ENCODE assay signal across 9 mouse cellular contexts in the genomic region with DNA sequence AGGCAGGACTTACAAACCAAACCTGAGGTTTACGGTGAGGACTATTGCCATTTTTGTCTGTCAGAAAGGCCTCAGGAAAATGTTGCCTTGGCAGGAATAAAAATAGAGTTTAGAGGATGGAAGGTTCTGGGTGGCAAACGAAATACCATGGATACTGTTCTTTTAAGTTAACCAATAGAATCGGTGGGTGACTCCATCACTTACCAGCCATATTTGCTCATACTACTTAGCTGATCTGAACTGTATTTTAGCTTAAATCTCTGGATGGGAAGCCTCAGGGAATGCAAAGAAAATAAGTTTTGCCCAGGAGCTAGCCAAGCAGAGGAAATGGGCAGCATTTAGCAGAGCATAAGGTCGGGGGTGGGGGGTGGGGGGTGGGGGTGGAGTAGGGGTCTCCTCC. TPM values are rescaled to one million over a fixed set of nuclear protein-coding genes. Genes with fewer than 3 reads are reported as not detected.
DNase-seq lines count a peak whose midpoint lies in the region; ATAC-seq and TF ChIP-seq lines count a peak whose summit lies in the region.
"Had no signal": no experiment of that assay in that cellular context is flagged by ENCODE, and none has a peak within 500 bp of the region (broad histone marks: within the 10 kb centered on the region; RNA-seq: fewer than 3 reads in every experiment).

No protein-coding gene starts in this region.

- H3K4me3 ChIP-seq in liver, adult 2 months (ENCODE audit: insufficient read depth, low read depth, low read length) = peak overlapping the region; percentile 69
- H3K4me3 ChIP-seq in embryonic facial prominence, embryonic 12.5 days = peak overlapping the region; percentile 65
- peak overlapping the region; percentile 82 for H3K4me3 ChIP-seq in intestine, postnatal 0 days (ENCODE audit: low read depth, low read length)
- H3K4me3 ChIP-seq in neural tube, embryonic 15.5 days (replicated peaks) = peak overlapping the region; percentile 81

- H3K9ac ChIP-seq in liver, adult 2 months (ENCODE audit: low read depth, low read length) = no peak overlapping the region
- peak overlapping the region; percentile 53 for H3K9ac ChIP-seq in embryonic facial prominence, embryonic 12.5 days
- H3K9ac ChIP-seq in intestine, postnatal 0 days (ENCODE audit: low read depth, low read length) = peak overlapping the region; percentile 80; the same call in 1 of the 2 replicates
- peak overlapping the region; percentile 70 for H3K9ac ChIP-seq in neural tube, embryonic 15.5 days (replicated peaks)

- no peaks in the 10 kb centered on the region for H3K9me3 ChIP-seq in embryonic facial prominence, embryonic 12.5 days
- no peaks in the 10 kb centered on the region for H3K9me3 ChIP-seq in intestine, postnatal 0 days (ENCODE audit: control insufficient read depth)
- H3K9me3 ChIP-seq in neural tube, embryonic 15.5 days (replicated peaks) = no peaks in the 10 kb centered on the region

- ATAC-seq in embryonic facial prominence, embryonic 12.5 days (ENCODE audit: insufficient number of reproducible peaks, insufficient read depth, low FRiP score, low TSS enrichment) = no peak
- no peak for ATAC-seq in intestine, postnatal 0 days
- no peak; the same call in 1 of the 2 replicates for ATAC-seq in neural tube, embryonic 15.5 days (ENCODE audit: low FRiP score)
- ATAC-seq in megakaryocyte progenitor cell, adult 5-6 weeks (replicated peaks; ENCODE audit: poor library complexity) = no peak

- no peak for TF ChIP-seq POLR2A in liver, adult 2 months (IDR thresholded peaks at IDR 0.05; ENCODE audit: extremely low read depth, insufficient read depth, low read length)

- peaks cover 4% of the 10 kb centered on the region; the same call in 1 of the 2 replicates for H3K4me1 ChIP-seq in liver, adult 2 months (ENCODE audit: control insufficient read depth, insufficient read depth, low read length)
- H3K4me1 ChIP-seq in embryonic facial prominence, embryonic 12.5 days = peaks cover 12% of the 10 kb centered on the region
- no peaks in the 10 kb centered on the region for H3K4me1 ChIP-seq in intestine, postnatal 0 days (replicated peaks; ENCODE audit: control insufficient read depth, insufficient read depth, low read length)
- peaks cover 26% of the 10 kb centered on the region for H3K4me1 ChIP-seq in neural tube, embryonic 15.5 days

- no peak for TF ChIP-seq CTCF in liver, adult 2 months (IDR thresholded peaks at IDR 0.05; ENCODE audit: low read depth, low read length)
- TF ChIP-seq CTCF in intestine, postnatal 0 days (IDR thresholded peaks at IDR 0.05; ENCODE audit: low read depth) = no peak

- no peak for DNase-seq in liver, adult 2 months (ENCODE audit: extremely low read depth, low read depth, low spot score)
- no peak for DNase-seq in liver
- DNase-seq in right cerebral cortex, postnatal 10 days (ENCODE audit: low spot score in 2 of 2) = no peak
- DNase-seq in right cerebral cortex, postnatal 4 days = no peak

- no peak overlapping the region for H3K27ac ChIP-seq in liver, adult 2 months (replicated peaks; ENCODE audit: insufficient read depth, low read depth, low read length)
- no peak overlapping the region for H3K27ac ChIP-seq in embryonic facial prominence, embryonic 12.5 days
- no peak overlapping the region for H3K27ac ChIP-seq in intestine, postnatal 0 days (ENCODE audit: low read depth, low read length)
- H3K27ac ChIP-seq in neural tube, embryonic 15.5 days (replicated peaks) = no peak overlapping the region

- WGBS in liver, adult 2 months = 21% methylated on average over 4 of the region's 4 CpGs
- 33% methylated on average over 4 of the region's 4 CpGs for WGBS in embryonic facial prominence, embryonic 12.5 days
- WGBS in intestine, postnatal 0 days = 16% methylated on average over 4 of the region's 4 CpGs
- 34% methylated on average over 4 of the region's 4 CpGs for WGBS in neural tube, embryonic 15.5 days

- peaks cover 3% of the 10 kb centered on the region; the same call in 1 of the 2 replicates for H3K79me2 ChIP-seq in liver, adult 2 months (ENCODE audit: control insufficient read depth, insufficient read depth, low read length)

- no peaks in the 10 kb centered on the region for H3K27me3 ChIP-seq in liver, adult 2 months (ENCODE audit: control insufficient read depth, insufficient read depth, low read length)
- H3K27me3 ChIP-seq in embryonic facial prominence, embryonic 12.5 days = no peaks in the 10 kb centered on the region
- no peaks in the 10 kb centered on the region for H3K27me3 ChIP-seq in intestine, postnatal 0 days (replicated peaks; ENCODE audit: control insufficient read depth, insufficient read depth, low read length)
- H3K27me3 ChIP-seq in neural tube, embryonic 15.5 days (replicated peaks) = no peaks in the 10 kb centered on the region

- H3K4me2 ChIP-seq in embryonic facial prominence, embryonic 12.5 days (replicated peaks) = peak overlapping the region; percentile 84
- peak overlapping the region; percentile 90 for H3K4me2 ChIP-seq in intestine, postnatal 0 days (replicated peaks; ENCODE audit: low read depth)
- peak overlapping the region; percentile 66 for H3K4me2 ChIP-seq in neural tube, embryonic 15.5 days

- H3K36me3 ChIP-seq in liver, adult 2 months (ENCODE audit: control insufficient read depth, insufficient read depth, low read length) = peaks cover 7% of the 10 kb centered on the region; the same call in 1 of the 2 replicates
- peaks cover 9% of the 10 kb centered on the region; the same call in 1 of the 2 replicates for H3K36me3 ChIP-seq in embryonic facial prominence, embryonic 12.5 days
- peaks cover under 1% of the 10 kb centered on the region; the same call in 1 of the 2 replicates for H3K36me3 ChIP-seq in intestine, postnatal 0 days (ENCODE audit: control insufficient read depth, insufficient read depth)
- H3K36me3 ChIP-seq in neural tube, embryonic 15.5 days = 0 out of 2 replicates have a peak, but pooled peaks cover 6% of the 10 kb centered on the region

RNA-seq across cellular contexts. Expression of gene Saxo2, which starts 0.4 kb away (rescaled TPM):
- 0.81 and 0.83 TPM in 2 replicates for total RNA-seq in liver, adult 2 months (2014; rRNA removed)
- 1.6 TPM in 1 of 2 replicates, not detected in the other for polyA plus RNA-seq in liver, adult 2 months (2012; rRNA removed)
- 7.4 and 9.9 TPM in 2 replicates for polyA plus RNA-seq in embryonic facial prominence, embryonic 12.5 days (2016; fragmentation: Nextera tagmentation; extraction: Ambion mirVana)
- polyA plus RNA-seq in intestine, postnatal 0 days (2015; fragmentation: Nextera tagmentation; extraction: Ambion mirVana) = 2.2 and 3.4 TPM in 2 replicates
- polyA plus RNA-seq in neural tube, embryonic 15.5 days (2015; fragmentation: Nextera tagmentation; extraction: Ambion mirVana) = 28.9 and 37.7 TPM in 2 replicates
- total RNA-seq in megakaryocyte progenitor cell, adult 5-6 weeks (2015) = 0.79 and 1.4 TPM in 2 replicates
- total RNA-seq in megakaryocyte progenitor cell, adult 5-6 weeks (2017) = 0.47 and 0.50 TPM in 2 replicates
- polyA plus RNA-seq: inflammation-experienced regulatory T-cells, adult 6 months had no signal

RNA-seq across cellular contexts. Expression of gene Efl1, which starts 0.5 kb away (rescaled TPM):
- 7.3 and 8.2 TPM in 2 replicates for total RNA-seq in liver, adult 2 months (2014; rRNA removed)
- 2.0 and 2.4 TPM in 2 replicates for polyA plus RNA-seq in liver, adult 2 months (2012; rRNA removed)
- 24.0 and 25.3 TPM in 2 replicates for polyA plus RNA-seq in embryonic facial prominence, embryonic 12.5 days (2016; fragmentation: Nextera tagmentation; extraction: Ambion mirVana)
- 13.5 and 16.1 TPM in 2 replicates for polyA plus RNA-seq in intestine, postnatal 0 days (2015; fragmentation: Nextera tagmentation; extraction: Ambion mirVana)
- polyA plus RNA-seq in neural tube, embryonic 15.5 days (2015; fragmentation: Nextera tagmentation; extraction: Ambion mirVana) = 20.8 and 21.1 TPM in 2 replicates
- 17.5 and 19.6 TPM in 2 replicates for total RNA-seq in megakaryocyte progenitor cell, adult 5-6 weeks (2015)
- total RNA-seq in megakaryocyte progenitor cell, adult 5-6 weeks (2017) = 26.8 and 27.9 TPM in 2 replicates
